Comparison of ENCODE assay signal across 8 mouse cellular contexts in the genomic region with DNA sequence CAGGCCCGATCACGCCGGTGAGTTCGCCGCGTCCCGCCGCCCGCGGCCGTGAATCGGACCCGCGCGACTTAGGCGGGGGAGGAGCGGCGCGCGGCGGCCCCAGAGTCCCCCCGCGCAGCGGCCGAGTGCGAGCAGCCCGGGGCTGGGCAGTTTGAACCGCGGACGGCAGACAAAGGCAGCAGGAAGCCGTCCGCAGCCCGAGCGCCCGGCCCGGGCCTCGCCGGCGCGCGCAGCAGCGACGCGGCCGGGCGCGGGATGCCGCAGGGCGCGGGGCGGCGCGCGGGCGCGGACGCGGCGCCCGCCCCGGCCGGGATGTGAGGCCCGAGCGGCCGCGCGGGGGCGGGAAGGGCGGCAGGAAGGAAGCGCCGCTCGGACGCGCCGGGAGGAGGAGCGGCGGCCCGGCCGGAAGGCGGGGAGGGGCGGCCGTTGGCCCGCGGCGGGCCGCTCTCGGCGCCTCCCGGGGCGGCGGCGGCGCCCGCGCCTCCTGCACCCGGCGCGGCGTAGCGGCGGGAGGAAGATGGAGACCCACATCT. TPM values are rescaled to one million over a fixed set of nuclear protein-coding genes. Genes with fewer than 3 reads are reported as not detected.
A peak's percentile ranks its signal among the peaks of the same experiment; 100 is the strongest.
DNase-seq lines count a peak whose midpoint lies in the region; ATAC-seq and TF ChIP-seq lines count a peak whose summit lies in the region.

A gene (plus strand): TSS at position 326 of the 533 bp plus-strand sequence.

- no peaks in the 10 kb centered on the region for H3K9me3 ChIP-seq in kidney, embryonic 15.5 days (replicated peaks)
- H3K9me3 ChIP-seq in neural tube, embryonic 12.5 days, result no peaks in the 10 kb centered on the region

- H3K36me3 ChIP-seq in kidney, embryonic 15.5 days, result peaks cover 14% of the 10 kb centered on the region
- no peaks in the 10 kb centered on the region for H3K36me3 ChIP-seq in liver, adult 2 months (ENCODE audit: control insufficient read depth, insufficient read depth, low read length)
- H3K36me3 ChIP-seq in neural tube, embryonic 12.5 days, result peaks cover 12% of the 10 kb centered on the region; the same call in 1 of the 2 replicates

- H3K4me3 ChIP-seq in brown adipose tissue, adult 24 weeks (ENCODE audit: insufficient read depth, low read depth, low read length), result peak within 1 kb of the TSS; percentile 80
- H3K4me3 ChIP-seq in kidney, embryonic 15.5 days (replicated peaks), result peak within 1 kb of the TSS; percentile 86
- peak within 1 kb of the TSS; percentile 99 for H3K4me3 ChIP-seq in liver, adult 2 months (ENCODE audit: insufficient read depth, low read depth, low read length)
- H3K4me3 ChIP-seq in neural tube, embryonic 12.5 days, result peak within 1 kb of the TSS; percentile 90

- peak; percentile 83 for ATAC-seq in kidney, embryonic 15.5 days (replicated peaks; ENCODE audit: low FRiP score)
- ATAC-seq in neural tube, embryonic 12.5 days (ENCODE audit: low FRiP score, low read depth), result peak; percentile 83

- H3K4me1 ChIP-seq in brown adipose tissue, adult 24 weeks (ENCODE audit: control insufficient read depth, insufficient read depth, insufficient read length, low read length), result peaks cover 9% of the 10 kb centered on the region
- H3K4me1 ChIP-seq in kidney, embryonic 15.5 days, result peaks cover 56% of the 10 kb centered on the region
- H3K4me1 ChIP-seq in liver, adult 2 months (ENCODE audit: control insufficient read depth, insufficient read depth, low read length), result peaks cover 16% of the 10 kb centered on the region
- H3K4me1 ChIP-seq in neural tube, embryonic 12.5 days, result peaks cover 42% of the 10 kb centered on the region

- peak; percentile 43 for DNase-seq in right cerebral cortex, adult 18-20 months
- DNase-seq in right cerebral cortex, postnatal 10 days (ENCODE audit: low spot score in 2 of 2), result no peak
- DNase-seq in heart, adult 18-20 months, result peak in 1 of 2 experiments; percentile 73
- DNase-seq in liver, adult 2 months (ENCODE audit: extremely low read depth, low read depth, low spot score), result peak; percentile 24
- DNase-seq in right cerebral cortex, postnatal 25 days, result no peak

- H3K27me3 ChIP-seq in kidney, embryonic 15.5 days, result no peaks in the 10 kb centered on the region
- H3K27me3 ChIP-seq in liver, adult 2 months (ENCODE audit: control insufficient read depth, insufficient read depth, low read length), result no peaks in the 10 kb centered on the region
- H3K27me3 ChIP-seq in neural tube, embryonic 12.5 days (replicated peaks), result no peaks in the 10 kb centered on the region

- H3K79me2 ChIP-seq in liver, adult 2 months (ENCODE audit: control insufficient read depth, insufficient read depth, low read length), result peaks cover 16% of the 10 kb centered on the region

- no peak for TF ChIP-seq POLR2A in liver, adult 2 months (IDR thresholded peaks at IDR 0.05; ENCODE audit: extremely low read depth, insufficient read depth, low read length)

- WGBS in kidney, embryonic 15.5 days, result under 1% methylated on average over 50 of the region's 101 CpGs
- 9% methylated on average over 100 of the region's 101 CpGs for WGBS in liver, adult 2 months
- under 1% methylated on average over 91 of the region's 101 CpGs for WGBS in neural tube, embryonic 12.5 days

- peak within 1 kb of the TSS; percentile 98 for H3K27ac ChIP-seq in brown adipose tissue, adult 24 weeks (replicated peaks; ENCODE audit: low read depth, low read length)
- peak within 1 kb of the TSS; percentile 99 for H3K27ac ChIP-seq in kidney, embryonic 15.5 days
- H3K27ac ChIP-seq in liver, adult 2 months (replicated peaks; ENCODE audit: insufficient read depth, low read depth, low read length), result peak within 1 kb of the TSS; percentile 99
- peak within 1 kb of the TSS; percentile 96 for H3K27ac ChIP-seq in neural tube, embryonic 12.5 days

- peak within 1 kb of the TSS; percentile 86 for H3K9ac ChIP-seq in kidney, embryonic 15.5 days
- H3K9ac ChIP-seq in liver, adult 2 months (ENCODE audit: low read depth, low read length), result peak within 1 kb of the TSS; percentile 99
- peak within 1 kb of the TSS; percentile 94 for H3K9ac ChIP-seq in neural tube, embryonic 12.5 days

- peak within 1 kb of the TSS; percentile 98 for H3K4me2 ChIP-seq in kidney, embryonic 15.5 days
- peak within 1 kb of the TSS; percentile 99 for H3K4me2 ChIP-seq in neural tube, embryonic 12.5 days (replicated peaks)

- no peak for TF ChIP-seq CTCF in liver, adult 2 months (IDR thresholded peaks at IDR 0.05; ENCODE audit: low read depth, low read length)

RNA-seq across cellular contexts. Expression of the gene that starts here (rescaled TPM):
- 12.4 and 12.7 TPM in 2 replicates for polyA plus RNA-seq in brown adipose tissue, adult 24 weeks (2012; ENCODE audit: insufficient read depth, insufficient read length, missing spikeins)
- total RNA-seq in heart, adult 18-20 months (2021), result 10 to 100 TPM; 15.0 to 15.6 TPM
- polyA plus RNA-seq in kidney, embryonic 15.5 days (2015; fragmentation: Nextera tagmentation; extraction: Ambion mirVana), result 5.0 and 6.1 TPM in 2 replicates
- total RNA-seq in liver, adult 2 months (2014; rRNA removed), result 5.0 and 7.9 TPM in 2 replicates
- 17.5 and 18.7 TPM in 2 replicates for polyA plus RNA-seq in liver, adult 2 months (2012; rRNA removed)
- 4.7 and 4.9 TPM in 2 replicates for polyA plus RNA-seq in neural tube, embryonic 12.5 days (2016; fragmentation: Nextera tagmentation; extraction: Ambion mirVana)

Comparison
In these comparisons a context has a peak if more than half of its experiments do, and no peak if none do; other contexts are left out.
1. DNase-seq: peak in right cerebral cortex, adult 18-20 months (single experiment) and liver, adult 2 months (single experiment); none in right cerebral cortex, postnatal 10 days (0 of 2) and right cerebral cortex, postnatal 25 days (single experiment).
2. Peak in every context shown above with its lines, with median percentiles within 50 percentile points of each other: H3K27ac ChIP-seq, H3K4me3 ChIP-seq and H3K9ac ChIP-seq.